Mouse (Mus musculus): ENCODE results near the gene OR5BS1P. TPM values are rescaled to one million over a fixed set of nuclear protein-coding genes. Genes with fewer than 3 reads are reported as not detected.

The OR5BS1P gene
- total and polyA plus RNA-seq, 3 experiments = not detected

GRCm38 (mm10) chr15:98482701-98483100, 13.0 kb downstream of the OR5BS1P start, which contains the start of gene Lalba:
TSS of gene Lalba (minus strand) at chr15:98482721.
- Histone ChIP-seq H3K27ac (ENCODE audit: insufficient read depth, low read depth) (no peak within 1 kb of the TSS), H3K36me3 (replicated peaks in 1 of 2; ENCODE audit: control insufficient read depth in 1 of 2, insufficient read depth in 1 of 2, low read length in 1 of 2) (no peaks in the 10 kb centered on the region), H3K4me3 (replicated peaks in 1 of 3; ENCODE audit: low read depth in 2 of 3, low read length in 2 of 3, poor library complexity in 1 of 3) (no peak within 1 kb of the TSS), H3K9me3 (replicated peaks; ENCODE audit: low read length) (no peaks in the 10 kb centered on the region), H3K79me2 (replicated peaks; ENCODE audit: control insufficient read depth, extremely low read depth, insufficient read depth, poor library complexity, severe bottlenecking) (no peaks in the 10 kb centered on the region), H3K9ac (ENCODE audit: insufficient read depth, low read depth) (no peak within 1 kb of the TSS), H3K4me1 (ENCODE audit: control insufficient read depth in 1 of 2, insufficient read depth in 2 of 2) (peaks cover 26 to 69% of the 10 kb centered on the region in 2 experiments), H3K27me3 (replicated peaks) (no peaks in the 10 kb centered on the region), H3K4me2 (ENCODE audit: insufficient read depth, low read depth, poor library complexity, severe bottlenecking) (no peak within 1 kb of the TSS)
- in situ Hi-C loops (cut with MboI; ENCODE audit: low pct_ligation_motif_present, low pct_unique_long_range_greater_than_20kb, low sequenced_read_pairs) (no loop called here), dilution Hi-C loops (cut with MboI; ENCODE audit: extremely low pct_ligation_motif_present, extremely low pct_unique_long_range_greater_than_20kb, low sequenced_read_pairs) (no loop called here)
- TF ChIP-seq CTCF (conservative IDR thresholded peaks at IDR 0.05 in 1 of 2, IDR thresholded peaks at IDR 0.05 in 1 of 2; ENCODE audit: low read depth in 2 of 2, low read length in 2 of 2) (no peak), JUND (conservative IDR thresholded peaks at IDR 0.05; ENCODE audit: low read depth, low read length) (no peak), ELF1 (IDR thresholded peaks at IDR 0.05; ENCODE audit: low read depth, low read length) (no peak), ETS1 (conservative IDR thresholded peaks at IDR 0.05; ENCODE audit: low read depth, low read length) (no peak), CHD1 (IDR thresholded peaks at IDR 0.05; ENCODE audit: low read depth, low read length) (no peak), MAFK (IDR thresholded peaks at IDR 0.05; ENCODE audit: insufficient replicate concordance, low read length) (no peak), ZKSCAN1 (IDR thresholded peaks at IDR 0.05; ENCODE audit: borderline replicate concordance, low read depth, low read length) (no peak), CHD2 (IDR thresholded peaks at IDR 0.05; ENCODE audit: low read length) (no peak), MXI1 (IDR thresholded peaks at IDR 0.05; ENCODE audit: low read depth, low read length) (no peak), USF1 (IDR thresholded peaks at IDR 0.05; ENCODE audit: low read depth, low read length) (no peak), USF2 (conservative IDR thresholded peaks at IDR 0.05; ENCODE audit: low read depth, low read length) (no peak), SIN3A (IDR thresholded peaks at IDR 0.05; ENCODE audit: low read length) (no peak), UBTF (IDR thresholded peaks at IDR 0.05; ENCODE audit: low read depth, low read length) (no peak), NELFE (IDR thresholded peaks at IDR 0.05; ENCODE audit: low read depth, low read length) (no peak), MAX (IDR thresholded peaks at IDR 0.05; ENCODE audit: low read length) (no peak), TBP (conservative IDR thresholded peaks at IDR 0.05; ENCODE audit: low read depth, low read length) (no peak), RAD21 (IDR thresholded peaks at IDR 0.05; ENCODE audit: low read depth, low read length) (no peak), PAX5 (IDR thresholded peaks at IDR 0.05; ENCODE audit: low read length) (no peak), GABPA (IDR thresholded peaks at IDR 0.05; ENCODE audit: insufficient replicate concordance, low read depth, low read length) (no peak), EP300 (IDR thresholded peaks at IDR 0.05; ENCODE audit: low read length) (no peak)
- DNase-seq (ENCODE audit: extremely low read depth) = no peak
